Mouse (Mus musculus) megakaryocyte, adult 5-6 weeks (primary cell): Measurements from ENCODE around the gene Adss. TPM values are rescaled to one million over a fixed set of nuclear protein-coding genes. Genes with fewer than 3 reads are reported as not detected.
"Not testable (repeated sequence)": the region's sequence is repeated elsewhere in the genome, so short reads cannot be mapped to it uniquely, and the experiment has no call there.

ENCODE experiments used
- ATAC-seq: 2 replicates; pipeline ENCODE4 v1.8.0; 2016; ENCODE audit warnings: mild to moderate bottlenecking, inconsistent platforms; ENCODE audit not compliant: poor library complexity, severe bottlenecking
- total RNA-seq, 2 experiments: library from RNA; stranded (forward) in 1 of 2; stranded (reverse) in 1 of 2; fragments of 153-499, 151-499 nt in 1 of 2; fragments of 221-1000, 200-1000 nt in 1 of 2; gene quantifications; 2 replicates each; pipeline versions ENCODE4 v1.2.3 to v1.2.4; 2015 to 2017

Gene Adss
- total RNA-seq (2015) (142 and 161 TPM in 2 replicates), total RNA-seq (2017) (210 and 214 TPM in 2 replicates)

DNA sequence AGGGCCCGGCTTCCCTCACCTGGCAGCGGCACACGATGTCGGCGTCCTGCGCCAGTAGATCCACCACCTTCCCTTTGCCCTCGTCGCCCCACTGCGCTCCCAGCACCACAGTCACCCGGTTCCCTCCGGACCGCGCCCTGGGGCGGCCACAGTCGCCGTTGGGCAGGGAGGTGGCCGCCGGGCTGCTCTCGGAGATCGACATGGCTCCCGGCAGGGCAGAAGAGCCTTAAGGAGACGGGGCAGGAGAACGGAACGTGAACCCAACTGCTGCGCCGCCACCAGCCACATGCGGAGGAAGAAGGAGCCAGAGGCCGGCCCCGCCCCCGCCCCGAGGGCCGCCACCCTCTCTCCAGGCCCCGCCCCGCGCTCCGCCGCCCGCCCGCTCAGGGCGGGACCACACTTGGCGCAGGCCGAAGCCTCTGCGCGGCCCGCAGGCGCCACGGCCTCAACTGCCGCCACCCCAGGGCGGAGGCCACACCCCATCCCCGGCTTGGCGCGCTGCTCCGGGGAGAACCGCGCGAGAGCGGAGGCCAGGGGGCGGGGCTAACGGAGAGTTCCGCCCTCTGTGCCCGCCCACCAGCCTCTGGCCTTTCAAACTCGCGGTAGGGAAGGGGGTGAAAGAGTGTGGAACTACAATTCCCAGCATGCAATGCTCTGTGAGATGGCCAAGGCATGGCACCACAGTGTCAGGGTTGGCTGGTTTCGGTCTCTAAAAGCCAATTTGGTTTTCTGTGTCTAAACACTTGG, at the start of gene Adss:
Adss (minus strand) TSS at position 319 of the 747 bp plus-strand sequence.
- ATAC-seq = peak; percentile 86

DNA sequence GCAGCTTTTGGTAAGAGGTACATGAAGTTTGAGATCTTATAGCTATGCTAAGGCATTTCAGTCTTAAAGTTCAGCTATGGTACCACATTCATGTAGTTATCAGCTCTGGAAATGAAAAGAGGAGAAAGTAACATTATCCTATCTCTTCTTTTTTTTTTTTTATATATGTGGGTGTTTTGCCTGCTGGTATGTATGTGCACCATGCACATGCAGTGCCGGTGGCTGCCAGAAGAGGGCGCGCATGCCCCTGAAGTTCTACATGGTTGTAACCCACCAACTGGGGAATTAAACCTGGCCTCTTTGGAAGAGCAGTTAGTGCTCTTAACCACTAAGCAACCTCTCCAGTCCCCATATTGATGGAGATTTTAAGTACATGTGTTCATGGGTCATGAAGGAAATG, 49.5 kb upstream of the Adss start:
- not testable (repeated sequence) for ATAC-seq

DNA sequence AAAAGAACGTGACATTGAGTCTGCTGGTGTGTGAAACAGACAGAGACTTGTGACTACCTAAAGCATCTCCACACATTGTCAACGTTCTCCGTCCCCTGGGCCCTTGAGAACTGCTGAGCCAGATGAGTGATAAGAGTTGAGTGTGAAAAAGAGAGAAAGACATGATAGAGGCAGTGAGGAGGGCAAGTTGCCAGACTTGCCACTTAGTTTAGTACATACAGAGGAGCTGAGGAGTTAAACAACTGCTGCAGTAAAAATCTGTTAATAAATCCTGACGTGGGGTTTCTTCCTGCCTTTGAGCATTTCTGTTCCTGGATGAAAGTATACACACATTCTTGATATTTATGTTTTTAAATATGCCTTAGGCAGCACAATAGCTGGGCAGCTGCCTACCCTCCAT, 31.5 kb upstream of the Adss start:
- not testable (repeated sequence) for ATAC-seq

DNA sequence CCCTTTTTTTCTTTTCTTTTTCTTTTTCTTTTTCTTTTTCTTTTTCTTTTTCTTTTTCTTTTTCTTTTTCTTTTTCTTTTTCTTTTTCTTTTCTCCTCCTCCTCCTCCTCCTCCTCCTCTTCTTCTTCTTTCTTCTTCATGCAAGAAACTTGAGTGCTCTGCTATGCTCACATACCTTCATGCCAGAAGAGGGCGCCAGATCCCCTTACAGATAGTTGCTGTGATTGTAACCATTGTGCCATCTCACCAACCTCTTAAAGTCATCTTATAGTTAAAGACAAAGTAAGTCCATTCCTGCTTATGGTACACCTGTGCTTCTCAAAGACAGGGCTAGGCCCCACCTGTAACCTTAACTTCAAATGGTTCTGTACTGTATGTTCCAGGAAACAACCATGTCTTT, 10.5 kb upstream of the Adss start:
- ATAC-seq = peak; percentile 82

DNA sequence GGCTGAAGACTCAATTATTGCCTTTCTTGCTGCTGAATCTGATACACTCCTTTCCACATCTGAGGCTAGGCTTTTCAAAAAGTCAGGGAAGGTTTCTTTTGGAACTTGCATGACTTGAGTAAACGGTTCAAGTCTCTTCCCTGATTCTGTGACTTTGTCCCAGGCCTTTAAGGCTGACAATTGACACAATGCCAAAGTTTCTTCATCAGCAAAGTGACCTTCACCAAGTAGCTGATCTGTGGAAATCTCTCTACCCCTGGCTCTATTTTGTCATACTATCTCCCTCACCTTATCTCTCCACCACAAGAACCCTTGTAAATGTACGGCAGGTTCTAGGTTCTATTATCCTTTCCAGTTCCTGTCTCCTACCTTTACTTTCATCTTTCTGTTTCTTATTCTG, 7.2 kb upstream of the Adss start:
- no peak for ATAC-seq

DNA sequence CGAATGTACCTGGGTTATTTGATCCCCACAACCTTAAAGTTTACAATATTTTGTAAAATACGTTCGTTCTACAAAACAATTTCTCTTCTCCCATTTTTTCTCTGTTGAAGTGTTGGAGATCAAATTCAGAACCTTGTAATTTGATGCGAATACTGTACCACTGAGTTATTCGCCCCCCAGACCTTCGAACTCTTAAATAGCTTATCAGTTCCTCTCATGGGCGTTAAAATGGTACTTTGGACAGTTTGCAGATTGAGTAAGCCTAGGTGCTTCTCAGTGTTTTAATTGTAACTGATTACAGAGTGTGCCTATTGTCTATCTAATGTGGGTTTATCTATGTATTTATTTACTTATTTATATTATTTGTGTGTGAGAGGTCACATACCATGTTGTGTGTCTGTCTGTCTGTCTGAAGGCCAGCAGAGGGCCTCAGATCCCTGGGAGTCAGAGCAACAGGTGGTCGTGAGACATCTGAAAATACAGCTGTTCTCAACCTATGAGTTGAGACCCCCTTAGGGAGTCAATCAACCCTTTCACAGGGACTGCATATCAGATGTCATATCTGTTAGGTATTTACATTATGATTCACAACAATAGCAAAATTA, 942 bp upstream of the Adss start:
- no peak for ATAC-seq

DNA sequence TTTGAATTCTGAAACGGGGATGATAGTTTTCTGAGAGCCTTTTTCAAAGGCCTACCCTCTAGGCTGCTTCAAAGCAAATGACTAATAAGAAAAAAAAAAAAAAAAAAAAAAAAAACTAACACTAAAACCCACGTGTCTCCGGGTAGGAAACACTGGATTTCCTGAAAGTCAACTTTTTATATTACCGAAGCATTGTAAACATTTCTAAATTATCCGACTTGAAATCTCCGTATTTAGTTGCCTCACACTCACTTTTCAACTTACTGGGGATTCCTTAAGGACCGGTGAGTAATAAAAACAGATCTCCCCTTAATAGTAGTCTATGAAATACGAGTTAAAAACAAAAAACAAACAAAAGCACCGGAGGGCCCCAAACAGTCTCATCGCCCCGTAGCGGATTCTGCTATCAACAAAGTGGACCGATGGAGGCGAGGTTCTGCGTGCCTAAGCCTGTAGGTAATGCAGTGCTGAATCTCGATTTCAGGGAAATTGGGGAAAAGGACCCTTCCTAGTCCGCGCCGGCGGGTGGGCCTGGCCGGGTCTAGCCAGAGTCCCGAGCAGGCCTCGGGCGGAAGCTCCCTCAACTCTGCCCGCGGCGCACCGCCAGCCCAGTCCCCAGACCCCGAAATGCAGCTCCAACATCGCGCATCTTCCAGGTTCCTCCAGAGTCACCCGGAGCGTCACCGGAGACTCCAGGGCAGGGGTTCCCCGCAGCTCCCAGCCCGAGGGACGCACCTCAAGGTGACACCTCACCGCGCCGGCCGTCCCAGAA, 704 bp downstream of the Adss start:
- ATAC-seq = peak; percentile 20

DNA sequence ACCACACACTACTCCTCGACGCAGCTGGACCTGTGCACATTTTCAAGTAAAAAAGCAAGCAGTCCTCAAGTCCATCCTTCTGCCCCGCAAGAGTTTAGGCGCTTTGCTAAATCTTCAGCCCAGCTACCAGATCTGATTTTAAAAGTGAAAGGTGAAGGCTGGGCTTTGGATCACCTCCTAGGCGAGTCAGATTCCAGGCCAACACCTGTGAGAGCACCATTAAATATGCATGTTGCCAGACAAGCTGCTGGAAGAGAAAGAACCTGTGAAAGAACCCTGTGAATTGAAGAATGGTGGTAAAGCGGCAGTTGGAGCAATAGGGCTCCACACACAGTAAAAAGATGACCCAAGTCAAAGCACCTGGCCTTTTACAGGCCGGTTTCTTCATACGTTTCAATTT, 1.4 kb downstream of the Adss start:
- ATAC-seq = no peak

DNA sequence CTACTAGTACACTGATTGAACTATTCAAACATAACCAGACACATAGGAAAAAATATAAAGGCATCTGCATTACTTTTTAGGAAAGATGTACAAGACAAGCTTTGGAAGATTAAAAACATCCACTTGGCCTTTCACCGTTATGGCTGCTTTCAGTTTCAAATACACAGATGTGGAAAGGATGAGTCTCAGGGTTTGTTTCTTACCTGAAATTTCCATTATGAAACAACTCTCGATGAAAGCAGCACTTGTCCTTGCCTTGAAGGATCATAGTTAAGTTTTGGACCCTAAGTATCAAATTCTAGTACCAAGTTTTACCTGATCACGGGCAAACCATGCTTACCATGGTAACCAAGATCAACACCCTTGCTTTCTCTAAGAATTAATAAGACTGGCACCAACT, 3.5 kb downstream of the Adss start:
- ATAC-seq = no peak

DNA sequence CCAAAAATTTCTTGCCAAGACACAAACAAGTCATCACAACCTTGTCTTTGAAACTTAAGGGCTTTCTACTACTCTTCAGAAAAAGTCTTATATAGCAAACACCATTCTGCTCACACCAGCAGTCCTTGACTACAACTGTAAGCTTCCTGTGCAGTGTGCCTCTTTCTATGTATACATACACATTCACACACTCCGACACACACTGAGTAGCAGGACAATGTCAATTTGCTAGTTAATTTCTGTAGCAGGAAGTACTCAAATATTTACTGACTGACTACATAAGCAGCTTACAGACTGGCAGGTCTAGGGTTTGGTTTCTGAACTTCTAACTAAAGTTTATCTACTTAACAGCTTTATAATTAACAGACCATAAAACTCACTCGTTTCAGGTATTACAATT, 18.9 kb downstream of the Adss start:
- peak; percentile 9; the same call in 1 of the 2 replicates for ATAC-seq

DNA sequence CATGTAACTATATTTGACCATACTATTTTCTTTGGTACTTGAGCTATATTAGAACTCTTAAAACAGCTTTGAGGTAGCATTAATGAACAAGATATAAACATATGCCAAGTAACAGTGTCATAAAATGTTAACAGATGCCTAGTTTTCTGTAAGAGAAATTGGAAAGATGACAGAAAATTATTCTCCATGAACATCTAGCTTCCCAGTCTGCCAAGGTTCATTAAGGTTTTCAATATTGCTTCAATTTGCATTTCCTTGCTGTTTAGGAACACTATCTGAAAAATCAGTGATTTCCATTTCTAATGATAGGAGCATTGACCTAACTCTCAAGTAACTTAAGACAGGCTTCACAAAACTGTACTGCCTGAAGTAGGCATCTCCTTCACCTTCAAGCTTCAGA, 27.4 kb downstream of the Adss start:
- ATAC-seq = no peak

GRCm38 (mm10) chr1:177757249-177757648, 39.1 kb downstream of the Adss start:
- ATAC-seq = no peak

GRCm38 (mm10) chr1:177753496-177753895, 42.8 kb downstream of the Adss start:
- no peak for ATAC-seq

- no peak for ATAC-seq
Observed at GRCm38 (mm10) chr1:177747869-177748540, 48.3 kb downstream of the Adss start.

GRCm38 (mm10) chr1:177744521-177745325, 51.6 kb downstream of the Adss start:
- no peak for ATAC-seq

- ATAC-seq = no peak
Observed at GRCm38 (mm10) chr1:177742119-177742518, 54.2 kb downstream of the Adss start.

GRCm38 (mm10) chr1:177740707-177741106, 55.6 kb downstream of the Adss start:
- ATAC-seq = no peak

GRCm38 (mm10) chr1:177737505-177738105, 58.7 kb downstream of the Adss start:
- ATAC-seq = peak; percentile 86

DNA sequence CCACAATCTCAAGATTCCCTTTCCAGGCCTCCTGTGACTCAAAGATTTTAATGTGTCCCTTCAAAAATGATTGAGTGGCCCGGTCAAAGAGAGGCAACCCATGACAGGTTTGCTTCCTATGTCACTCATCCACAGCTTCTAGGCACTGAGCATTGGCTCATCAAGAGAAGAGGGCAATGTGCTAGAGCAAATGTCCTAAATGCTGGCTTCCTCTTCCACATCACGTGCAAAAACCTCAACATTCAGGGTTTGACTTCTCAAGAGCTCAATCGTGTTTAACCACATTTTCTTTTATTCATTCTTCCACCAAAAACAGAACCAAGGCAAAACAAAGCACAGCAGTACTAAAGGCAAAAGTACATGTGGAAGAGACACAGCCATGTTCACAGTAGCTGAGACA, 64.3 kb downstream of the Adss start:
- ATAC-seq = peak; percentile 65
